Mouse (Mus musculus) intestine, embryonic 16.5 days (tissue): ENCODE measurements around the gene Lrp4. TPM values are rescaled to one million over a fixed set of nuclear protein-coding genes. Genes with fewer than 3 reads are reported as not detected.

Source experiments
- ATAC-seq: fragments of 200-750 bp; cut with Nextera tagmentation; 2 replicates; pipeline ENCODE4 v1.8.0; 2017; ENCODE audit warnings: moderate TSS enrichment, moderate library complexity
- H3K27ac ChIP-seq: fragments of 300-500 bp; sonication (generic); 2 replicates; pipeline ENCODE4 v1.5.1; 2014; ENCODE audit warnings: mild to moderate bottlenecking, low read length
- H3K27me3 ChIP-seq: fragments of 300-500 bp; sonication (generic); replicated peaks from 2 replicates; pipeline ENCODE4 v1.6.1; 2014; ENCODE audit warnings: low read length, control low read depth, mixed read lengths; ENCODE audit not compliant: control insufficient read depth, insufficient read depth
- H3K36me3 ChIP-seq: fragments of 300-500 bp; sonication (generic); 2 replicates; pipeline ENCODE4 v1.6.1; 2014; ENCODE audit warnings: low read length, control low read depth; ENCODE audit not compliant: control insufficient read depth, insufficient read depth
- H3K4me1 ChIP-seq: fragments of 300-500 bp; sonication (generic); 2 replicates; pipeline ENCODE4 v1.6.1; 2014; ENCODE audit warnings: low read length, control low read depth, mixed read lengths; ENCODE audit not compliant: control insufficient read depth, insufficient read depth
- H3K4me2 ChIP-seq: fragments of 300-500 bp; sonication (generic); 2 replicates; pipeline ENCODE4 v1.6.1; 2014; ENCODE audit warnings: low read depth, low read length, control low read depth
- H3K4me3 ChIP-seq: fragments of 300-500 bp; sonication (generic); 2 replicates; pipeline ENCODE4 v1.5.1; 2014; ENCODE audit warnings: mild to moderate bottlenecking, low read length
- H3K9ac ChIP-seq: fragments of 300-500 bp; sonication (generic); 2 replicates; pipeline ENCODE4 v1.6.1; 2014; ENCODE audit warnings: low read depth, low read length
- H3K9me3 ChIP-seq: fragments of 300-500 bp; sonication (generic); 2 replicates; pipeline ENCODE4 v1.6.1; 2016; ENCODE audit warnings: low read length, control low read depth; ENCODE audit not compliant: control insufficient read depth
- WGBS: fragments of 180-500 bp; shearing (Covaris S2); extraction: QIAGEN DNeasy Blood & Tissue Kit; methylation state at CpG from one replicate; pipeline ENCODE4 v1.1.7; 2014; 5-methylcytosine and 5-hydroxymethylcytosine counted together
- polyA plus RNA-seq: library from polyadenylated mRNA; unstranded; fragments of >200 nt; fragmentation: Nextera tagmentation; extraction: Ambion mirVana; gene quantifications from 2 replicates; pipeline ENCODE4 v1.2.1, GENCODE M21; 2015

Gene Lrp4
- polyA plus RNA-seq, 1 experiment from 2014 or later, result 8.3 TPM

DNA sequence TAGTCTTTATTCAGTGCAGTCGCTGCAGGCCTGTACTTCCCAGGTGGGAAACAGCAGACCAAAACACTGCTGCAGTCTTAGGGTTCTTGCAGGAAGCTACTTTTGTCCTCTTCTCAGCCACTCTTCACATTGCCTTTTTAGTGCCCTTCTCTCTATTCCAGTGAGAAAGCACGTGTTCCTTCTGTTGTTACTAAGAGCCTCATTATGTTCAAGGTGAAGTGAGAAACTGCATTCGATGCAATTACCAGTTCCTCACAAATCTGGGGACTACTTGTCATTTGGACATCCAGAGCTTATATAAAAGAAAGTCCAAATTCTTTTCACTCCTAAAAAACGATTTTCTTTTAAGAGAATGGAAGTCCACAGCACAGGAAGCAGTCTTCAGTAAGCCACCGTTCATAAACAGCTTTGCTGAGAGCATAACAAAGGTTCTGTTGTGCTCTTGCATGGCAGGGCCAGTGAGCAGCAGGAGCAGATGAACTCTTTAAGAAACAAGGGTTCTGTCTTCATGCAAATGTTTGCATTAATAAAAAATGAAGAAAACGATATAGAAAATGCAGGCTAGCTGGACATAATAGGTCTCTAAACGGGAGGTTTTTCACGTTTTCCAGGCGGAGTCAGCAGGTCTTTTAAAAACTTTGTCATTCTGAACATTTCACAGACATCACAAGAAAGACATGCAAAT, 27.3 kb upstream of the Lrp4 start:
- Histone ChIP-seq H3K27me3 (no peaks in the 10 kb centered on the region), H3K27ac (no peak overlapping the region; the same call in 1 of the 2 replicates), H3K4me1 (peaks cover 3% of the 10 kb centered on the region; the same call in 1 of the 2 replicates), H3K36me3 (no peaks in the 10 kb centered on the region), H3K4me3 (no peak overlapping the region), H3K4me2 (no peak overlapping the region), H3K9me3 (no peaks in the 10 kb centered on the region), H3K9ac (no peak overlapping the region)
- 27% methylated on average over 9 of the region's 9 CpGs for WGBS
- no peak for ATAC-seq

DNA sequence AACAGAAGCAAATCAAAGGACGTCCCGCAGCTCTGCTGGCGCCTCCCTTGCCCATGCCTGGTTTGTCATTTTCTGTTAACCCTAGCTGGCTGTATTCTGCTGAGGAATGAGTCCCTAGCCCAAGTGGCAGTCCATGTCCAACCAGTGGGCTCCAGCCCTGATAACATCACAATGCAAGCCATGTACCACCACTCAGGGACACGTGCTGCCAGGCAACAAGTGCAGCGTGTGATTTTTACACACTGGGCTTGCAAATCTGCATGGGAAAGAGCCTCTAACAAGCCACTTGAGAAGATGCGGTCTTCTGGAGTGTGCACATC, 26.8 kb upstream of the Lrp4 start:
- Histone ChIP-seq H3K27me3 (no peaks in the 10 kb centered on the region), H3K27ac (no peak overlapping the region; the same call in 1 of the 2 replicates), H3K4me3 (no peak overlapping the region), H3K4me1 (peaks cover 3% of the 10 kb centered on the region; the same call in 1 of the 2 replicates), H3K36me3 (no peaks in the 10 kb centered on the region), H3K9ac (no peak overlapping the region), H3K4me2 (no peak overlapping the region), H3K9me3 (no peaks in the 10 kb centered on the region)
- 38% methylated on average over 6 of the region's 6 CpGs for WGBS
- no peak for ATAC-seq

DNA sequence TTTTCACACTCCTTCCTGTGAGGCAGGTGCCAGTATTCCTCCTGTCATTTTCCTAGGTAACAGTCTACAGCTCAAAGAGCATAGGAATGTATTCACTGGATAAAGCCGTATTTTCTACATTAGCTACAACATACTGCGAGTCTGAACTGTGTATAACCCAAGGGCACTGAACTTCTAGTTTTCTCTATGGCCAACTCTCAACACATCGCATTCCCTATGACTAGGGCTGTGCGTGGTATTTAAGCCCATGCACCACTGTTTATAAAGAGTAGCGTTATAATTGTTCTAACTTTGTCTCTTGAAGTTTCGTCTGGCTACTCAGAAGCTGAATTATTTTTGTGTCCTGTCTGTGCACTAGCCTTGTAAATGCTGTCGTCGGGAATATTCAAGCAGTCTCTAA, 20.6 kb upstream of the Lrp4 start:
- H3K4me1 ChIP-seq, result no peaks in the 10 kb centered on the region
- no peak overlapping the region for H3K4me2 ChIP-seq
- no peak overlapping the region for H3K9ac ChIP-seq
- H3K4me3 ChIP-seq, result no peak overlapping the region
- ATAC-seq, result no peak
- no peaks in the 10 kb centered on the region for H3K9me3 ChIP-seq
- WGBS, result 80% methylated on average over 8 of the region's 8 CpGs
- no peaks in the 10 kb centered on the region for H3K36me3 ChIP-seq
- H3K27me3 ChIP-seq, result no peaks in the 10 kb centered on the region
- no peak overlapping the region for H3K27ac ChIP-seq

DNA sequence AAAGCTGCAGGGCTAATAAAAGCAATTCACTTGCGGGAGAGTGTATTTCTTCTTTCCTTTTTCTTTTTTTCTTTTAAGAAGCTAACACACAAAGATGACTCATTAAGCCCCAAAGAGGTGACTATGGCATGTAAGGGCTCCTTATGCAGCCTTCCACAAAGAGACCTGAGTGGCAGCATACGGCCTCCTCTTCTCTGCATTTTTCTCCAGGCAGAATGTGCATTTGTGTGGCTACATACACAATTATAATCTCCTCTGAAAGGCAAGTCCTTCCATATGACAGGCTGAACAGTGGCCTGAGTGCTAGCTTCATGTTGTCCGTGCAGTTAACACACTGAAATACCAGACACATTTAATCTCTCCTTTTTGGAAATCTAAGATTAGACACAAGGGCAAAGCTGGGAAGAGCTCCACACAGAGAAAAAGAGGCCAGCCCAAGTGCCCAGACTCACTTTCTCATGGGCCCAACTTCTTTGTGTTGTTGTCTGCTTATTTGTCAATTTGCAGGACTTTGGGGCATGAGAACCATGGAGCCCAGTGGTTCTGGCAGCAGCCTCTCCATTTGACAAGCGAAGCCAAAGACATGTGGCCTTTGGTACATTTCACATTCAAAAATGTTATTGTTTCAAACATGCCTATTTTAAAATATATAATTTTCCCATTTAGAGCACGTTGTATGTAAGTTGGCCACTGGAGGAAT, 20.0 kb upstream of the Lrp4 start:
- no peaks in the 10 kb centered on the region for H3K27me3 ChIP-seq
- WGBS, result 85% methylated on average over 5 of the region's 5 CpGs
- H3K4me1 ChIP-seq, result 0 out of 2 replicates have a peak, but pooled peaks cover 2% of the 10 kb centered on the region
- no peak overlapping the region for H3K4me3 ChIP-seq
- no peak overlapping the region for H3K4me2 ChIP-seq
- no peaks in the 10 kb centered on the region for H3K9me3 ChIP-seq
- H3K9ac ChIP-seq, result no peak overlapping the region
- no peak for ATAC-seq
- H3K27ac ChIP-seq, result no peak overlapping the region
- no peaks in the 10 kb centered on the region for H3K36me3 ChIP-seq

DNA sequence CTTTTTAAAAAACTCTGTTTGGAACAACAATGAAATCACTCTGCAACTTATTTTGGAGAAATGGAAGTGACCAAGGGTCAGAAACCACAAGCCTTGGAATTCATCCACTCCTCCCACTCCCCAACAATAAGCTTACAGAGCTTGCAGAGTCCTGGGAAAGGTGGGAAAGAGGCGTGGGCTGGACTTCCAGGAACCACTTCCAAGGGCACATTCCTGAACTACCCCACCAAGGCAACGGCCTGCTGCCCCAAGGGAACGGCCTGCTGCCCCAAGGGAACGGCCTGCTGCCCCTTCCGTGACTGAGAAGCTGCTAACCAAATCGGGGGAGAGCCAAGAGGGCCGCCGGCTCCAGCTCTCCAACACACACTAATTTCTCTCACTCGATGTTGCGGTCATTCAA, 18.0 kb upstream of the Lrp4 start:
- no peaks in the 10 kb centered on the region for H3K36me3 ChIP-seq
- WGBS, result 84% methylated on average over 10 of the region's 10 CpGs
- no peak for ATAC-seq

DNA sequence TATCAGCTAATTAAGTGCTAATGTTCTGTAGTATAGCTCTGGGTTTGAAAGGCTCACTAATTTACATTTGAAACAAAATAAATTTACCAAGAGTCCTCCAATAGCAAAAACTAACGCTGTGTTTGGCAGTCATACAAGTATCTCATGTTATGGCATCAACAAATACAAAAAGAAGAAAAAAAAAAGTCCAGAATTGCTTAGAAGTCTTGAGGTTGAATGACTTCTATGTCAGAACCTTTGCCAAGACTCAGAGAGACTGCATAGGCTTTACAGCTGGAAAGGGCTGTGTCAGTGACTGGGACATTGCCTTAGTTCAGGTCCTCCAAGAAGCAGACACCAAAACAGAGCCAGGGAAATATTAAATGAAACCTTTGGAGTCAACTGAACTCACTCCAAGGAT, 17.4 kb upstream of the Lrp4 start:
- 56% methylated on average over 1 of the region's 1 CpGs for WGBS
- no peak for ATAC-seq

More for the DNA sequence above, 18.0 kb upstream of the Lrp4 start:
- Histone ChIP-seq H3K9me3 (no peaks in the 10 kb centered on the region), H3K27me3 (no peaks in the 10 kb centered on the region), H3K4me3 (no peak overlapping the region), H3K4me2 (no peak overlapping the region), H3K27ac (no peak overlapping the region), H3K4me1 (0 out of 2 replicates have a peak, but pooled peaks cover 3% of the 10 kb centered on the region), H3K9ac (no peak overlapping the region)

DNA sequence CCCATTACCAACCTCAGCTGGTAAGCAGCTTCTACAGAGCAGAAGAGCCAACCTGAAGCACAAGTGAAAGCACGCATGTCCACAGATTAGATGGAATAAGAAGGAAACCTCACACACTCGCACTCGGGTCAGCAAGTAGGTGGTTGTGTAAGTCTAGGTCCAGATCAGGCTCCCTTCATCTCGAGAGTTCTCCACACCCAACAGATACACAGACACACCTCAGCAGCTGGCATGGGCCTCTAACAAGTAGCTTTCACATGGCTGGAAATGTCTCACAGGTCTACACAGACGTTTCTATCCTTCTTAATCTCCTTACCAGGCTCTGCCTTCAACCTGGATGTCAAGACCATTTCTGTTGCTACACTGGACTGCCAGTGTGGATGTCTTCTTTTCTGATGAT, 16.6 kb upstream of the Lrp4 start:
- ATAC-seq, result no peak
- Histone ChIP-seq H3K36me3 (no peaks in the 10 kb centered on the region), H3K4me2 (no peak overlapping the region), H3K27me3 (no peaks in the 10 kb centered on the region), H3K9me3 (no peaks in the 10 kb centered on the region), H3K9ac (no peak overlapping the region), H3K4me3 (no peak overlapping the region), H3K4me1 (0 out of 2 replicates have a peak, but pooled peaks cover 3% of the 10 kb centered on the region), H3K27ac (no peak overlapping the region)
- WGBS, result 80% methylated on average over 5 of the region's 5 CpGs

More for the DNA sequence above, 17.4 kb upstream of the Lrp4 start:
- Histone ChIP-seq H3K4me2 (no peak overlapping the region), H3K4me1 (0 out of 2 replicates have a peak, but pooled peaks cover 3% of the 10 kb centered on the region), H3K27me3 (no peaks in the 10 kb centered on the region), H3K27ac (no peak overlapping the region), H3K9ac (no peak overlapping the region), H3K36me3 (no peaks in the 10 kb centered on the region), H3K9me3 (no peaks in the 10 kb centered on the region), H3K4me3 (no peak overlapping the region)

DNA sequence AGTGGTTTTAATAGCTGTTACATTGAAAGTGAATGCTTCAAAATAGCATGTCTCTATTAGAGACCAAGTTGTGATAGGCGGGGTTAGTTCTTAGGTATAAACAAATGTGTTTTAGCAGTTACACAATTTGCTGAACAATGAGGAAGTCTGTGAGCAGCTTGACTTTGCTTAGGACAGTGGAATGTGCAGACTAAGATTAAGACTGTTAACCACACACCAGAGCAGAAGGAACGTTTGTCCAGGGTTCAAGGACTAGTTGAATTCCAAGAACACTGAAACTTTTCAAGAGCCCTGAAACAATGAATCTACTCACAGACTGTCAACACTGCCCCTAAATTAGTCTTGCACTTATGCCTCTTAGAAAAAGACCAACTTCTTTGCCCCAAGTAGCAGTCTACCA, 15.6 kb upstream of the Lrp4 start:
- Histone ChIP-seq H3K4me3 (no peak overlapping the region), H3K27me3 (no peaks in the 10 kb centered on the region), H3K4me1 (0 out of 2 replicates have a peak, but pooled peaks cover 3% of the 10 kb centered on the region), H3K36me3 (no peaks in the 10 kb centered on the region), H3K9me3 (no peaks in the 10 kb centered on the region), H3K9ac (no peak overlapping the region), H3K4me2 (no peak overlapping the region), H3K27ac (no peak overlapping the region)
- no peak for ATAC-seq
- WGBS, result 51% methylated on average over 2 of the region's 2 CpGs

DNA sequence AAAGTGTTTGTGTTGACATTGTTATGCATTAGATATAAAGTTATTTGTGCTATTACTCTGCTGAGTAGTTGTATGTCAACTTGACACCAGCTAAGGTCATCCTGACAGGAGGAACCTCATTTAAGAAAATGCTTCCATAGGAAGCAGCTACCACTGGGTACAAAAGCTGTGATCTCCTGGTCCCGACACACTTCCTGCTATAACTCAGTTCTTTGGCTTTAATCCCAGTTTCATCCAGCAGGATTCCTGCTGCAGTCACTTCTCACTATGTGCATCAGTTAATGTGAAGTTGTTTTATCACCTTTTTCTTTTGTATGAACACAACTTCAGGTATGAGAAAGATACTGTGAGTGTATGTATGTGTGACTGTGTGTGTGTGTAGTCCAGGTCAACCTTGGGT, 15.1 kb upstream of the Lrp4 start:
- no peaks in the 10 kb centered on the region for H3K9me3 ChIP-seq
- WGBS, result 34% methylated on average over 1 of the region's 1 CpGs
- no peak overlapping the region for H3K9ac ChIP-seq
- H3K36me3 ChIP-seq, result no peaks in the 10 kb centered on the region
- H3K4me3 ChIP-seq, result no peak overlapping the region
- no peak overlapping the region for H3K27ac ChIP-seq
- H3K27me3 ChIP-seq, result no peaks in the 10 kb centered on the region
- no peak overlapping the region for H3K4me2 ChIP-seq
- no peak for ATAC-seq
- H3K4me1 ChIP-seq, result 0 out of 2 replicates have a peak, but pooled peaks cover 3% of the 10 kb centered on the region
